Mouse (Mus musculus) C2C12 (cell line): ENCODE data around the gene Pak6.

Source experiments
- CTCF ChIP-seq: IDR thresholded peaks from one replicate; pipeline ENCODE4 v1.5.1; 2011; ENCODE audit not compliant: control insufficient read depth, insufficient read depth, insufficient read length
- MAX ChIP-seq: IDR thresholded peaks from one replicate; pipeline ENCODE4 v1.6.1; 2011; ENCODE audit warnings: mild to moderate bottlenecking, control low read depth
- MYOG ChIP-seq: IDR thresholded peaks from one replicate; pipeline ENCODE4 v1.6.1; 2011; ENCODE audit not compliant: control insufficient read depth, insufficient read length; ENCODE audit errors: extremely low read depth

GRCm38 (mm10) chr2:118679577-118679976 lies 16.5 kb downstream of the Pak6 start:
- TF ChIP-seq CTCF (no peak), MYOG (no peak), MAX (no peak)
